7 mouse cellular contexts compared by ENCODE assay signal in the genomic region with DNA sequence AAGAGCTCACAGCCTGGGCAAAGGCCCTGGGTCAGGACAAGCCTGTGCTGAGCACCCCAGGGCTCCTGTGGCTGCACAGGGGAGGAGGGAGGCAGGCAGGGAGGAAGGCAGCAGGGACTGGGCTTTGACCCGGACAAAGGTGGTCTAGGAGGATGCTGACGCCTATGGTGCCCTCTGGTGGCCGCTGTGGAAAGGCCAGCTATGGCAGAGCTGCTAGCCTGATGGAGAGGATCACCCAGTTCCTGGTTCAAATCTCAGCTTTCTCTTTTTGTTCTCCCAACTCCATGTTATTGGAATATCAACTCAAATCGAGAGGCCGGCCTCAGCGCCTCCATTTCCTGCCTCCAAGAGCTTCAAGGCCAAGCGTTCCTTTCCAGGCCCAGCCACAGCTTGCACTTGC. TPM values are rescaled to one million over a fixed set of nuclear protein-coding genes. Genes with fewer than 3 reads are reported as not detected.
DNase-seq lines count a peak whose midpoint lies in the region; ATAC-seq and TF ChIP-seq lines count a peak whose summit lies in the region.

No protein-coding gene starts in this region.

- no peaks in the 10 kb centered on the region for H3K27me3 ChIP-seq in G1E (ENCODE audit: insufficient read depth, low read length)
- H3K27me3 ChIP-seq in cerebellum, adult 2 months (ENCODE audit: control insufficient read depth, insufficient read depth, low read length): no peaks in the 10 kb centered on the region
- H3K27me3 ChIP-seq in hindbrain, postnatal 0 days (ENCODE audit: insufficient read depth, low read length): no peaks in the 10 kb centered on the region

- ATAC-seq in G1E (ENCODE audit: extremely low read depth, insufficient number of reproducible peaks, low FRiP score, poor library complexity, severe bottlenecking): no peak
- ATAC-seq in hindbrain, postnatal 0 days: no peak

- H3K36me3 ChIP-seq in G1E (replicated peaks): no peaks in the 10 kb centered on the region
- H3K36me3 ChIP-seq in hindbrain, postnatal 0 days (ENCODE audit: insufficient read depth, low read length): no peaks in the 10 kb centered on the region

- WGBS in cerebellum, adult 2 months: 10% methylated on average over 7 of the region's 7 CpGs
- 10% methylated on average over 7 of the region's 7 CpGs for WGBS in hindbrain, postnatal 0 days

- no peak overlapping the region for H3K27ac ChIP-seq in left cerebral cortex, adult 2 months
- no peak overlapping the region for H3K27ac ChIP-seq in cerebellum, adult 2 months (ENCODE audit: insufficient read depth, low read length)
- no peak overlapping the region for H3K27ac ChIP-seq in hindbrain, postnatal 0 days

- intact Hi-C loops in left cerebral cortex, adult 2 months (cut with DNase I): no loop called here

- H3K4me2 ChIP-seq in hindbrain, postnatal 0 days (ENCODE audit: low read depth, low read length): no peak overlapping the region

- no peak overlapping the region for H3K9ac ChIP-seq in hindbrain, postnatal 0 days (replicated peaks; ENCODE audit: low read length)

- DNase-seq in left cerebral cortex, adult 2 months (ENCODE audit: extremely low spot score in 1 of 2, low spot score in 2 of 2): no peak
- no peak for DNase-seq in left cerebral cortex, adult 8-10 months (ENCODE audit: low spot score in 2 of 2)
- DNase-seq in G1E (ENCODE audit: low spot score): no peak
- peak; percentile 51 to 65 for DNase-seq in cerebellum, adult 2 months
- peak; percentile 69 for DNase-seq in hindbrain, postnatal 0 days (ENCODE audit: low spot score)
- DNase-seq in lung, postnatal 36 days: peak; percentile 80
- DNase-seq in thymus, postnatal 0 days (ENCODE audit: low spot score): peak; percentile 75

- no peak for TF ChIP-seq POLR2A in cerebellum, adult 2 months (IDR thresholded peaks at IDR 0.05; ENCODE audit: borderline replicate concordance, insufficient read depth, low read length)

- no peak overlapping the region for H3K4me3 ChIP-seq in left cerebral cortex, adult 2 months
- peak overlapping the region; percentile 45; the same call in 1 of the 2 replicates for H3K4me3 ChIP-seq in G1E (ENCODE audit: low read depth, low read length)
- no peak overlapping the region for H3K4me3 ChIP-seq in cerebellum, adult 2 months (replicated peaks; ENCODE audit: insufficient read depth, low read depth, low read length)
- H3K4me3 ChIP-seq in hindbrain, postnatal 0 days (ENCODE audit: low read length): no peak overlapping the region

- peaks cover 4% of the 10 kb centered on the region; the same call in 1 of the 2 replicates for H3K9me3 ChIP-seq in G1E (replicated peaks)
- H3K9me3 ChIP-seq in hindbrain, postnatal 0 days (ENCODE audit: low read length): no peaks in the 10 kb centered on the region

- H3K4me1 ChIP-seq in G1E (ENCODE audit: insufficient read depth, low read depth, low read length): peaks cover 55% of the 10 kb centered on the region
- H3K4me1 ChIP-seq in cerebellum, adult 2 months (ENCODE audit: control insufficient read depth, insufficient read depth, low read length): peaks cover 3% of the 10 kb centered on the region; the same call in 1 of the 2 replicates
- no peaks in the 10 kb centered on the region for H3K4me1 ChIP-seq in hindbrain, postnatal 0 days (ENCODE audit: insufficient read depth, low read length)

- TF ChIP-seq CTCF in left cerebral cortex, adult 2 months (IDR thresholded peaks at IDR 0.05): peak; percentile 71
- TF ChIP-seq CTCF in G1E (IDR thresholded peaks at IDR 0.05; ENCODE audit: low read depth, low read length): peak; percentile 90
- TF ChIP-seq CTCF in cerebellum, adult 2 months (IDR thresholded peaks at IDR 0.05; ENCODE audit: borderline replicate concordance, insufficient read depth, low read depth, low read length): peak; percentile 72
- peak; percentile 78 for TF ChIP-seq CTCF in hindbrain, postnatal 0 days (IDR thresholded peaks at IDR 0.05; ENCODE audit: low read depth)

RNA-seq across cellular contexts. Expression of a gene that starts 5.3 kb away (rescaled TPM):
- 100 to 1,000 TPM; 106 to 110 TPM for total RNA-seq in left cerebral cortex, adult 2 months (2021)
- 100 to 1,000 TPM in 3 of 4 experiments, 10 to 100 TPM in 1; 99.3 to 110 (median 101) TPM for total RNA-seq in left cerebral cortex, adult 8-10 months (2022)
- 6.4 and 6.5 TPM in 2 replicates for total RNA-seq in G1E (2014; fragmentation: Nextera tagmentation)
- 8.4 and 9.7 TPM in 2 replicates for total RNA-seq in G1E (2017)
- 13.0 and 14.0 TPM in 2 replicates for polyA plus RNA-seq in G1E (2012)
- 105 and 107 TPM in 2 replicates for polyA plus RNA-seq in cerebellum, adult 2 months (2012; rRNA removed)
- total RNA-seq in hindbrain, postnatal 0 days (2014; rRNA removed): 121 and 139 TPM in 2 replicates
- polyA plus RNA-seq in hindbrain, postnatal 0 days (2015; fragmentation: Nextera tagmentation; extraction: Ambion mirVana): 95.6 and 105 TPM in 2 replicates
- polyA plus RNA-seq in thymus, postnatal 0 days (2015; fragmentation: Nextera tagmentation; extraction: Ambion mirVana): 28.5 and 30.0 TPM in 2 replicates

RNA-seq across cellular contexts. Expression of a gene that starts 9.0 kb away (rescaled TPM):
- 100 to 1,000 TPM; 637 to 727 TPM for total RNA-seq in left cerebral cortex, adult 2 months (2021)
- total RNA-seq in left cerebral cortex, adult 8-10 months (2022): 100 to 1,000 TPM; 719 to 760 (median 743) TPM
- total RNA-seq in G1E (2014; fragmentation: Nextera tagmentation): 396 and 400 TPM in 2 replicates
- 182 and 238 TPM in 2 replicates for total RNA-seq in G1E (2017)
- 1,535 and 1,925 TPM in 2 replicates for polyA plus RNA-seq in G1E (2012)
- polyA plus RNA-seq in cerebellum, adult 2 months (2012; rRNA removed): 1,117 and 1,168 TPM in 2 replicates
- total RNA-seq in hindbrain, postnatal 0 days (2014; rRNA removed): 611 and 635 TPM in 2 replicates
- polyA plus RNA-seq in hindbrain, postnatal 0 days (2015; fragmentation: Nextera tagmentation; extraction: Ambion mirVana): 803 and 834 TPM in 2 replicates
- 683 and 740 TPM in 2 replicates for polyA plus RNA-seq in thymus, postnatal 0 days (2015; fragmentation: Nextera tagmentation; extraction: Ambion mirVana)

RNA-seq across cellular contexts. Expression of a gene that starts 24.1 kb away (rescaled TPM):
- total RNA-seq in left cerebral cortex, adult 2 months (2021): 10 to 100 TPM; 36.2 to 40.7 TPM
- 10 to 100 TPM; 36.2 to 42.3 (median 39.2) TPM for total RNA-seq in left cerebral cortex, adult 8-10 months (2022)
- total RNA-seq in G1E (2014; fragmentation: Nextera tagmentation) (0.45 and 1.8 TPM in 2 replicates), G1E (2017) (1.5 and 2.5 TPM in 2 replicates)
- 3.3 and 3.6 TPM in 2 replicates for polyA plus RNA-seq in G1E (2012)
- polyA plus RNA-seq in cerebellum, adult 2 months (2012; rRNA removed): 282 and 321 TPM in 2 replicates
- total RNA-seq in hindbrain, postnatal 0 days (2014; rRNA removed): 28.8 and 41.8 TPM in 2 replicates
- polyA plus RNA-seq in hindbrain, postnatal 0 days (2015; fragmentation: Nextera tagmentation; extraction: Ambion mirVana): 43.7 and 45.5 TPM in 2 replicates
- polyA plus RNA-seq in thymus, postnatal 0 days (2015; fragmentation: Nextera tagmentation; extraction: Ambion mirVana): 2.4 and 2.9 TPM in 2 replicates

RNA-seq across cellular contexts. Expression of a gene that starts 26.2 kb away (rescaled TPM):
- 1 to 10 TPM; 1.3 to 2.8 TPM for total RNA-seq in left cerebral cortex, adult 2 months (2021)
- 1 to 10 TPM; 3.4 to 6.1 (median 5.3) TPM for total RNA-seq in left cerebral cortex, adult 8-10 months (2022)
- total RNA-seq in G1E (2014; fragmentation: Nextera tagmentation) (20.9 and 22.5 TPM in 2 replicates), G1E (2017) (20.1 and 21.5 TPM in 2 replicates)
- 16.5 TPM in 2 replicates for polyA plus RNA-seq in G1E (2012)
- 1.3 and 1.4 TPM in 2 replicates for polyA plus RNA-seq in cerebellum, adult 2 months (2012; rRNA removed)
- total RNA-seq in hindbrain, postnatal 0 days (2014; rRNA removed): 2.5 and 9.8 TPM in 2 replicates
- 1.2 and 1.9 TPM in 2 replicates for polyA plus RNA-seq in hindbrain, postnatal 0 days (2015; fragmentation: Nextera tagmentation; extraction: Ambion mirVana)
- polyA plus RNA-seq in thymus, postnatal 0 days (2015; fragmentation: Nextera tagmentation; extraction: Ambion mirVana): 3.5 TPM in 2 replicates

RNA-seq across cellular contexts. Expression of a gene that starts 50.3 kb away (rescaled TPM):
- under 1 TPM; 0.56 to 0.70 TPM for total RNA-seq in left cerebral cortex, adult 2 months (2021)
- total RNA-seq in left cerebral cortex, adult 8-10 months (2022): 1 to 10 TPM in 2 of 4 experiments, under 1 TPM in 2; 0.41 to 1.2 (median 0.89) TPM
- total RNA-seq in G1E (2014; fragmentation: Nextera tagmentation) (not detected in 2 replicates), G1E (2017) (1.6 and 1.9 TPM in 2 replicates)
- polyA plus RNA-seq in G1E (2012): 0.75 and 1.00 TPM in 2 replicates
- 0.67 and 1.1 TPM in 2 replicates for polyA plus RNA-seq in cerebellum, adult 2 months (2012; rRNA removed)
- total RNA-seq in hindbrain, postnatal 0 days (2014; rRNA removed): 0.40 and 1.3 TPM in 2 replicates
- polyA plus RNA-seq in hindbrain, postnatal 0 days (2015; fragmentation: Nextera tagmentation; extraction: Ambion mirVana): 0.38 and 0.40 TPM in 2 replicates
- 22.2 and 25.6 TPM in 2 replicates for polyA plus RNA-seq in thymus, postnatal 0 days (2015; fragmentation: Nextera tagmentation; extraction: Ambion mirVana)

Comparison
In these comparisons a context has a peak if more than half of its experiments do, and no peak if none do; other contexts are left out.
1. DNase-seq: peak in cerebellum, adult 2 months (2 of 2), hindbrain, postnatal 0 days (single experiment), lung, postnatal 36 days (single experiment) and thymus, postnatal 0 days (single experiment); none in left cerebral cortex, adult 2 months (0 of 2), left cerebral cortex, adult 8-10 months (0 of 2) and G1E (single experiment).
2. RNA of a gene that starts 5.3 kb away (total RNA-seq): 121 to 139 TPM in hindbrain, postnatal 0 days, 106 to 110 TPM in left cerebral cortex, adult 2 months and 99.3 to 110 TPM in left cerebral cortex, adult 8-10 months; 6.4 to 9.7 TPM in G1E; every median in the first group is over 4 times any median in the second.
3. Peak in every context shown above with its lines, with median percentiles within 50 percentile points of each other: CTCF ChIP-seq.